Mouse (Mus musculus): ENCODE measurements around the gene Gm1043.
A peak's percentile ranks its signal among the peaks of the same experiment; 100 is the strongest.

Gene Gm1043

DNA sequence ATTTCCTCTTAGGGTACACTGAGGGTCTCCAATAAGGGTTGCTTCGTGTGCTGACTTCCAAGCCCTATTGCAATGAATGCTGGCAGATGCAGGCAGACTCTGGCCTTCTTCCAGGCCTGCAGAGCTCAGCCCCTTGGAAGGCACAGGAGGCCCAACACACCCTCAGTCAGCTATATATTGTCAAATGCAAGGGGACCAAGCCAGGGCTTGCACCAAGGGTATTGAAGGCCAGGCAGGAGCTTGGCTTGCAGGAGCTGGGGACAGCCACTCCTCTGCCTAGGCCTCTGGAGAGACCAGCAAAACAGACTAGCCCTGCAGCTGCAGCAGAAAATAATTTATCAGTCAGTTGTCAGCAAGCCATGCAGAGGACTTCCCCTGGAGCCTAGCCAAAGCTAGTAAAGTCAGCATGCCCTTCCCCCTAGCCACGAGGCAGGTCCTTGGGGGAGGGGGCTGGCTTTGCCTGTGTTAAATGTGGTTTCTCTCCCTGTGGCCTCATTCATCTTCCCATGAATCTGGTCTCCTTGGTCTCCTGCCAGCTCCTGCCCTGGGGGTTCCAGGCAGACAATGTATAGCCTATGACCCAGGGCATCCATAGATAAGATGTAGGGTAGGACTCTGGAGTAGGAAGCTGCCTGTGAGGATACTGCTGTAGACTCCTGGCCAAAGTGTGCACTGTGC is 113.0 kb downstream of the Gm1043 start:
- DNase-seq (ENCODE audit: low read depth, low spot score): no peak

DNA sequence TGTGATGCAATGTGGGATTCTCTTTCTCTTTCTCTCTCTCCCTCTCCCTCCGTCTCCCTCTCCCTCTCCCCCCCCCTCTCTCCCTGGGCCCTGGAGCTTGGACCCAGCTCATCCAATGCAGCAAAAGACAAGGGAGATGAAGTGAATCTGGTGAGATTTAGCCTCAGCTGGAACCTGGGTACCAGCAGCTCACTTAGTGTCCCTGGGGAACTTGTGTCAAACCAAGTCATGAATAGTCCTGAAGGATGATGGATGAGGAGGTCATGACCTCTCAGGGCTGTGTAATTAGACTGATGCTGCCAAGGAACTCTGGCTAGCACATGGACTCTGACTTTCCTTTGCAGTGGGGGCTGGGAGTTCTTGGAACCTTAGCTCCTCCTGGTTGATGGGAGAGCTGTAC is 117.1 kb downstream of the Gm1043 start:
- no peak for DNase-seq (ENCODE audit: low read depth, low spot score)

DNA sequence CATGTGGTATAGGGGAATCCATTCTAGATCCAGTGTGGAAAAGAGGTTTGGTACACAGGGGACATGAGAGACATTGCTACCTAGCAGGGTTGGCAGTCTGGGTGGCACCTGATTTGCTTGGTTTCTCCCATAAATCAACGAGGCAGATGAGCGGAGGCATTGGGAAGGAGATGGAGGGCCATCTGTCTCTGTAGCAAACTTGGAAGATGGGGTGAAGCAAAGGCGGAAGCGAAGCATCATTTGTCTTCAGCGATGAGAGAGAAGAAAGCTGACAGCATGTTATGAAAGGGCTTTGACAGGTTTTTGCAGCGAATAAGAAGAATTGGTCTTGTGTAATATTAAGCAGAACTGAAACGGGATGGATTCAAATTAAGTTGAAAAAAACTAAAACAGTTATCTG is 119.7 kb downstream of the Gm1043 start:
- no peak for DNase-seq (ENCODE audit: low read depth, low spot score)

DNA sequence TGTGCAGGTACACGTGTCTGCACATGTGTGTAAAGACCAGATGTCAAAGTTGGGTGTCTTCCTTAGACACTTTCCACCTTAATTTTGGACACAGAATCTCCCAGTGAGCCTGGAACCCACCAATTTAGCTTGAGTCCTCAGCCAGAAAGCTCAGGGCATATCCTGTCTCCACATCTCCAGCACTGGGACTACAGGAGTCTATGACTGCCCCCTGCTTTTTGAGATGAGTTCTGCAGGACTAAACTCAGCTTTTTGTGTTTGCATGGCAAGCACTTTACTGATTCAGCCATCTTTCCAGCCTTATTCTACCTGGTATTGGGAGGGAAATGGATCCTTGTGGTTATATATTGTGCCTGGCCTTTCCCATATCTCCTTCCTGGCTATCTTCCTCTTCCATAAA is 120.2 kb downstream of the Gm1043 start:
- no peak for DNase-seq (ENCODE audit: low read depth, low spot score)

DNA sequence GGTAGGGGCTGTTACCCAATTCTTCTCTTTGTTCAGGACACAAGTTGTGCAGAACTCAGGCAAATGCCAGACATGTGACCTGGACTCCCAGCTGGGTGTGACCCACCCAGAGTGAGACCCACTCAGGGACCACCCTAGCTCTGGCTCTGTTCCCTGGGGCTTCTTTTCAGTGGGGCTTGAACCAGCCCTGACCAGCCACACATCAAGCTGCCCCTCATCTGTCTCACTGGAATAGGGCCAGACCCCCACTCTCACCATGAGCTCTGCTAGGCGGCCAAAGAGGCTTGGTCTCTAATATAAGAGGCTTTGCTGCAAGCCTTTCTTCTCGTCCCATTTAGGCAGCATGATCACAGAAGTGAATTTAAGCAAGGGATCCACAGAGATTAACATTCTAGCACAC is 121.2 kb downstream of the Gm1043 start:
- no peak for DNase-seq (ENCODE audit: low read depth, low spot score)

DNA sequence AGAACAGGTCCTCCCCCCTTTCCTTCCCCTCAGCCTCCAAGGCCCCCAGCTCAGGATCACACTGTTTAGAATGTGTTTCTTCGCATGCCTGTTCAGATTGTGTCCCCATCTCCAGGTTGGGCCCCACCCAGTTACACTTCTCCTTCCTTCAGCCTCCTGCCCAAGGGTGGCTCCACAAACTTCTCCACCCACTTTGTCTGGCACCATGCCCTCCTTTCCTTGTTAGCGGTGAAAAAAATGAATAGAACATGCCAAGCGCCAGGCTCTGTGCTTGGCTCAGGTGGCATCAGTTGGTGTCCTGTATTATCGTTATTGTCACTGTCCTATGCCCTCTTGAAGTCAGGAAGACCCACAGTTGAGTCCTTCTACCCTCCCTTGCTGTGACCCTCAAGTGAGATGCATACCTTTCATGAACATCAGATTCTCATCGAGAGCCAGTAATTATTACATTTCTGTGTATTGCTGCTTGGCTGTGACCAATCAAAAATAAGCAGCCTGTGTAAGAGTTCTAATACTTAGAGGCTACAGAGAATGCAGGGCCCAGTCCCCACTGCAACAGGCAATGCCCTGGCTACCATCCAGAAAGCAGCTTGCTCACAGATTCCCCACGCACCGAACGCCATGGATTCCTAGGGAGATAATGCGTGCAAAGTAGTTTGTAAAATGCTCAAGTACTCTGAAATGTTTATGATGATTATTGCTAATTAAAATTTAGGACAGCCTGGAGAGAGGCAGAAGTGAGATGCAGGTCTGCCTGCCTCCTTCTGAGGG is 128.0 kb downstream of the Gm1043 start:
- no peak for DNase-seq (ENCODE audit: low read depth, low spot score)

DNA sequence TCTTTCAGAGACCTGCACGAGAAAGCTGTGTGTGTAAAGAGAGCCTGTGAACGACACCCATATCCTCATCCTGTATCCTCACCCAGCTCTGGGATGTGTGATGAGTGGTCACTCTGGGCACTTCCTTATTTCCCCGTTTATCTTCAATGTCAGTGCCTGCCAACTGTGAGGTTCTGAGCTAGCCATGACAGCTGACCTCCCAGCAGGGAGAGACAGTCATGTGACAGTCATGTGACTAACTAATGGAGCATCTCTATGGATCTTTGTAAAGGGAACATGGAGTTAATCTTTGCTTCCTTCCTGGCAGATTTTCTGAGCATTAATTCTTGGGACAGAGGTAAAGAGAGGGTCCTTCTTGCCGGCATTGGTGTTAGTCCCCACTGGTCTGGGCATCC is 128.5 kb downstream of the Gm1043 start:
- DNase-seq (ENCODE audit: low read depth, low spot score): no peak

DNA sequence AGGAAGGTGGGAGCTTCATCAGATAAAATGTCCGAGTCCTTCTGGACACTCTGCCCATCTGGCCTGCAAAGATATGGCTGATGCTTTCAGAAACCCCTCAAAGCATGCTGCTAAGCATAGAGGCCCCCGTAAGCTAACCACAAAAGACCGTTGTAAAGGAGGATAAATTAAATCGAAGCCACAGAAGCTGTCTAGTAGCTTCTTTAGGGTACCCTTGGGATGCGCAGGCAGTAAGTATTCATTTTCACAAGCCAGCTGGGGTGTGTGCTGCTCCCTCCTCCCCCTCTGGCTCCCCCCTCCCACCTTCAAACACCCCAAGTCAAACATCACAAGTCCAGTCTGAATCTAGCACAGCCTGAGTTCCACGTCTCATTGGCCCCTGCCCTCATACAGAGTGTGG is 129.4 kb downstream of the Gm1043 start:
- no peak for DNase-seq (ENCODE audit: low read depth, low spot score)

DNA sequence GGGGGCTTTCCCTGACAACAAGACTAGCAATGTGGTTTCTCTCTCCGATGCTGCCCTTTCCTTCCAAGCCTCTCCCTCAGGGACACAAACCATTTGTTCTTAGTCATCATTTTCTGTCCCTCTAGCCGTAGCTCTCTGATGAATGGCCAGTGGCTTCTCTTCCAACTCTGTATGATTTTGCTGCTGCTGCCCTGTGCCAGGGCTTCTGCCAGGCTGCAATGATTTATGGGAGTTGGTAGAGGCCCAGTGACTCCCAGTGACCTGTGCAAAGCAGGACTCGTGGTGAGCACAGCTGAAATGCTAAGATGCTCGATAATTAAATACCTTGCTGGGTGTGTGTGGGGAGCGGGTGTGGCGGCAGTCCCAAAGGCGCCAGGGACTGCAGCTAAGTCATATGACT is 130.1 kb downstream of the Gm1043 start:
- DNase-seq (ENCODE audit: low read depth, low spot score): no peak

DNA sequence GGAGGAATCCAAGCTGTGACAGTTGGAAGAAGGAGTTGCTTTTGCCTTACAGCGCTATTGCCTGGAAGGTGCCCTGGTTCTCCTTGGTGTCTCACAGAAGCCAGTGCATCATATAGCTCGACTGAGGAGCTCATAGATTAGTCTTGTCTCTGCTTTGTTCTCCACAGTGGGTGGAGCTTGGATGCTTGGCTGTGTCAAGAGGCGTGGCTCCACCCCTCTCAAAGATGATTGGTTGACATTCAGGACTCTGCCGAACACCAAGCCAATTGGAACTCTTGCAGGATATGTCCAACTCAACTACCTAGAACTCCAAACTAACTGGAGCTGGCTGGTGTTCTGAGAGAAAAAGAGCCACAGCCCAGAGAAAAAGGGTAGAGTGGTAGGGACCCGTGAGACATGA is 134.4 kb downstream of the Gm1043 start:
- peak; percentile 84 for DNase-seq (ENCODE audit: low read depth, low spot score)

DNA sequence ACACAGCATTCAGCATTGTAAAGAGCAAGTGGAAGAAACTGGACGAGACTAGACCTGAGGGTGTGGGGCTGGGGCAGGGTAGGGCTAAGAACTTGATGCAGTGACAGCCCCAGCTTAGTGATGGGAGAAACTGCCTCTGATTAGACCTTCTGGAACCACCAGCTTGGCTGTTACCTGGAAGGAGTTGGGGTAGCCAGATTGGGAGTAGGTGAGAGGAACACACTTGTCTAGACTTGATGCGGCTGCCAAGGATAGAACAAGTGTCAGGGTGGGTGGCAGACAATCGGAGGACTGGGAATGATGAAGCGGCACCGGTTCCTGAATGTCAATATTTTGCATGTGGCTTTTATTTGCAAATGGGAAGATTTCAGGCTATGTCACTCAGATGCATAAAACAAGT is 135.4 kb downstream of the Gm1043 start:
- DNase-seq (ENCODE audit: low read depth, low spot score): no peak

DNA sequence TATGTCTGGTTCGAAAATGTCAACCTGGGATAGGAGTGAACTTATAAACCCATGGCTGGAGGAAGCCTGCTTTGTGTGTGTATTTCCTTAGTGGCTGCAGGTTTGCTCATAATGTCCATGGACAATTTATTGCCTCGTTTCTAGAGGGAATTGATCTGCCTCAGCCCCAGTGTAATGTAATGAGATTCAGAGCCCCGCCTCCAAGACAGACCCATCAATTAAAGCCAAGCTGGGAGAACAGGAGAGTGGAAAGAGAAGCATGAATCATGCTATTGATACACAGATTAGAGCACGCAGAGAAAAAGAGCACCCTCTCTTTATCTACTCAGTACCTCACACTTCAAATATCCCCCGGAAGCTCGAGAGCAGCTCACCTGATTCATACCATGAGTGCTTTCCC is 136.4 kb downstream of the Gm1043 start:
- DNase-seq (ENCODE audit: low read depth, low spot score): peak; percentile 6

DNA sequence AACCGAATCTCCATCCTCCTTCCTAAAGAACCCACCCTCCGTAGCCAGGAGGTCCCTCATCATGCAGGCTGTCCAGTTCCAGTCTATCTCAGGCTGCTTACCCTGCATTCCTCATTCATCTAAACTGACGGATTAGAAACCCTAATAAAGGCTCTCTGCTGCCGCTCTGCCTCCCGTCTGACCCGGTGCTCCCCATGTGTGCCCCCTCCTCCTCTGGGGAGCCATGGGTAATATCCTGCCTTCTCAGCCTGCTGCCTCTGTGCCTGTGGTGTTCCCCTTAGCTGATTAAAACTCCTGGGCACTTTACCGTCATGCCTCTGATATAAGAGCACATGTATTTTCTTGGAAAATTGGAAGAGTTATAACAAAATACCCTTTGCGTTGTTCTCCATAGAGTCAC is 137.1 kb downstream of the Gm1043 start:
- no peak for DNase-seq (ENCODE audit: low read depth, low spot score)

DNA sequence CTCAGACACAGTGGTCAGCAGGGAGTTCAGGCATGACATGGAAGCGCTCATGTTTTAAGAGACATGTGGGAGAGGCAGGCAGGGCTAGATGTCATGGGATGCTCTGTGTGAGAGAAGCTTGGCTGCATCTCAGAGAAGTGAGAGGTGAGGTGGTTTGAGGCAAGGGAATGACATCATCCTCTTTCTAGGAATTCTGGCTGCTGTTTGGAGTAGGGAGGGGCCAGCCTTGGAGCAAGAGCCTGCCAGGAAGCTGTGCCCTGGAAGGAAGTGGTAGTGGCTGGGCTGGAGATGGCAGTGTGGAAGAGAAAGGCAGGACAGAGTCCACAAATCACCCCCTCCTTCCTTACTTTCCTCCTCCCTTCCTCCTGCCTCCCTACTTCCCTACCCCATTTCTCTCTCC is 140.5 kb downstream of the Gm1043 start:
- DNase-seq (ENCODE audit: low read depth, low spot score): no peak

DNA sequence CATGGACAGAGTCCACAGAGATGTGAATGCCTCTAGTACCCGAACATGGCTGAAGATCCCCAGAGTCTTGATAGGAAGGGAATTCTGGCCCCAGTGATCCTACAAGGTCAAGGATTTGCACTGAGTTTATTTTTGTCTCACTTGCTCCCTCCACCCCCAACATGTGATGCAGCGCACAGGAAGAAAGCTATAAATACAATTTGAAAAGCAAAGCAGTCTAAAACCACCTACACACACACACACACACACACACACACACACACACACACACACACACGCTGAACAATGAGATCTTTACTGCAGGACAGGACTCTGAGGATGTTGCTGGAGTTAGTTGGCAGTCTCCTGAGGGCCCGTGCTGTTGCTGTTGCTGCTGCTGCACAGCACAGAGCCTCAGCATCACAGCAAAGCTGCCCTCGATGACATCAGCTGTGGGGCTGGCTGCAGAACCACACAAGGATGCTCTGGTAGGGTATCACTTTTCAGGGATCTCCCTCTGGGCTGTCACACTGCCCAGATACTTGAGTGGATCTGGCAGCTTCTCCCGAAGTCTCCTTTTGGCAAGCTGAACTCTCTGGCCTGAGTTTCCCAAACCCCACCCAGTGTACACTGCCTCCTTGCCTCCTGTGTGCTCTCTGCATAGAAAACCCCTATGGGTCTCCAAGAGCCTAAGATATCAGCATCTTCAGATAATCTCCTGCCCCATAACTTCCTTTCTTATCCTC is 142.9 kb downstream of the Gm1043 start:
- DNase-seq (ENCODE audit: low read depth, low spot score): no peak

DNA sequence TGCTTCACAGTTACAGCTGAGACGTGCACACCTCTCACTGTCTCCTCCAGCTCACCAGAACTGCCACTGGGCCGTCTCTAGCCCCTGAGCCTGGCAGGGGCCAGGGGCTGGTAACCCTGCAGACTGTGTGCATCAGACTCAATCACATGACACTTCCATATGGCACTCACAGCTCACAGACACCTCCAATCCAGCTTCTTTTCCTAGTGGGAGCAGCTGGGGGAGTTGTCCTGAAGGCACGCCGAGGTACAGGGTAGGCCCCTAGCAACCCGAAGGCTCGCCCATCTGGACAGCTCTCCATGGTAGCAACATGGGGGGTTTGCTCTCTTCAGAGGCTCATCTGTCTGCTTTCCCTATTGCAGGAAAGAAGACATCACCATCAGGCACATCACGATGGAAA is 143.7 kb downstream of the Gm1043 start:
- no peak for DNase-seq (ENCODE audit: low read depth, low spot score)

DNA sequence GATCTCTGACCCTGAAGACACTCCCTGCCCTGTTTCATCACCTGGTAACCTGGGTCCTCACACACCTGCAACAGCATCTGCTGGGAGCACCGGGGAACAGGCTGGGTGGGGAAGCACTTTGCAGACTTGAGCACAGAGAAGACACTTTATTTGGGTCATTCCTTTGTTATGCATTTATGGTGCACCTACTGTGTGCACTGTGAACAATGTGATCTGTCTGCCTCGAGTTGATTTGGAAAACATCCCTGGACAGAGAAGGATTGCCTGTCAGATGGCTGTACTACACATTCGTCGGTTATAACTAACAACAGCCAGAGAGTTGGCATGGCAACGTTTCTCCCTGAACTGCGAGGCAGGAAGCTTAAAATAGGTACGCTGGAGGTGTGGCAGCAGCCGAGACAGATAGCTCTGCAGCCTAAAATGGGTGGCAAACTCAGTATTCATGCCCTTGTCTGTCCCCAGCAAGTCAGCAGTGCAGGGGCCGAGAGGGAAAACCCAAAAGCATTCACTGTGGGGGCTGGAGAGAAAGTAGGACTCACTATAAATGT is 147.9 kb downstream of the Gm1043 start:
- peak; percentile 75 for DNase-seq (ENCODE audit: low read depth, low spot score)

DNA sequence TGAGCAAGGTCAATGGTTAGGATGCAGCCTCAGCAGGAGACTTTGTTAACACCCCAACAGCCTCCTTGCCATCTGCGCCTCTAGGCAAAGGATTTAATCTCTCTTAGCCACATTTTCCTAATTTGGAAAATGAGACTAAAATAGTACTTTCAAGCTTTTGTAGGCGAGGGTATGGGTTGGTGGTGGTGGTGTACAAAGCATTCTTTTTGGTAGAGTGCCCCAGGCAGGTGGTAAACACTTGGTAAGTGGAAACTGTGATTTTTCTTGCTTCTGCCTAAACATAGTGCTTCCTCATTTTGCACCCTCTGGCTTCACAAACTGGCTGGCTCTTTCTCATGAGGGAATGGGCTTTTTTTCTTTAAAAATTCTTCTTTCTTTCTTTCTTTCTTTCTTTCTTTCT is 153.5 kb downstream of the Gm1043 start:
- DNase-seq (ENCODE audit: low read depth, low spot score): no peak

DNA sequence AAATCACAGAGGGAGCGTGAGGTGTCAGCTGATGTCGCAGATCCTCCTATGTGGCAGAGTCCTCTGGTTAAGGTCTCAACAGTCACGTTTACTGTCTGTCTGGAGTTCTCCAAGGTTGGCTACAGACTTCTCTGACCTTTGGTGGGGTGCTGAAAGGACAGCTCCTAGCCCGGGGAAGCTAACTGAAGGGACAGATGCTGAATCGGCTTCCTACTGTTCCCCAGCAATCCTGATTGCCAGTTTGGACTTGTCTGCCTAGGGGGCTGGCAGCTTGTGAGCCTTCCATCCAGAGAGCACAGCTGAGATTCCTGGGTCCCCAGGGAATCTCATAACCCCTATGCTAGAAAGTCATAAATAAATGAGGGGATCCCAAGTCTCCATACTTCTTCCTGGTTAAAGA is 155.4 kb downstream of the Gm1043 start:
- peak; percentile 77 for DNase-seq (ENCODE audit: low read depth, low spot score)

DNA sequence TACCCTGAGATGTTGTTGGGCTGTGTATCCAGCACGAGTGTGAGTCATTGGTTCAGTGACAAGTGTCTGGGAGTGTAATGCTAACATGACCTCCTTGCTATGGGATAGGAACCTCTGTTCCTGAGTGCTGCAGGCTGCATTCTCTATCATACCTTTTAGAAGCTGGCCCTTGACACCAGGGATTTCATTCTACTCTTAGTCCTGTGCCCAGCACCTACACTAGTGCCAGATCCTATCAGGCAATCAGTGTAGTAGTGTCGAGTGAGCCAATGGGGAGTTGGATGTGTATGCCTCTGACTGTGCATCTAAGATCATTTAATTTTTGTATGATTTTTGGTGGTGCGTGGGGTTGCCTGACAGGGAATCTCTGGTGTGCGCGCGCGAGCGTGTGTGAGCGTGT is 156.1 kb downstream of the Gm1043 start:
- DNase-seq (ENCODE audit: low read depth, low spot score): no peak

DNA sequence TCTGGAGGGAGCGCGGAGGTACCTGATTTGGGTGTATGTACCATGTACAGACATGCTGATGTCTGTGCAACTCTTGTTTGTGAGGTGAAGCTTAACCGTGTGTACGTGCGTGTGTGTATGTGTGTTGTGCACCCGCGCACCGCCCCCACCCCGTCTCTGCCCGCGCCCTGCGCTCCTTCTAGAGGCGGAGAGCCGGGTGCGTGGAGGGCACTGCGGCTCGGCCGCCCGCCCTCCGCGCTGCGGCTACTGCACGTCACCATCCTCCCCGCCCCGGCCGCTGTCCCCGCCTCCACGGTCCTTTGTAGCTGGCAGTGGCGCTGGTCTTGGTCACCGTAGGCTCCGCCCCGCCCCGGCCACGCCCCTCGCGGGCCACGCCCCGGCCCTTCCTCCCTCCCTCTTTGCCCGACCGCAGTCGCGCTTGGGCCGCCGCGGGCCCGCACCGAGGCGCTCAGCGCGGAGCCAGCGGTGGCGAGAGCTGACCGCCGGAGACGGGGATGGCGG is 156.5 kb downstream of the Gm1043 start, which contains the start of gene Crmp1:
Gene Crmp1 (plus strand): TSS at position 290 of the 501 bp plus-strand sequence.
- DNase-seq (ENCODE audit: low read depth, low spot score): peak; percentile 88

All from R1 (cell line).